Mouse (Mus musculus): ENCODE data around the gene Rnf151.

DNA sequence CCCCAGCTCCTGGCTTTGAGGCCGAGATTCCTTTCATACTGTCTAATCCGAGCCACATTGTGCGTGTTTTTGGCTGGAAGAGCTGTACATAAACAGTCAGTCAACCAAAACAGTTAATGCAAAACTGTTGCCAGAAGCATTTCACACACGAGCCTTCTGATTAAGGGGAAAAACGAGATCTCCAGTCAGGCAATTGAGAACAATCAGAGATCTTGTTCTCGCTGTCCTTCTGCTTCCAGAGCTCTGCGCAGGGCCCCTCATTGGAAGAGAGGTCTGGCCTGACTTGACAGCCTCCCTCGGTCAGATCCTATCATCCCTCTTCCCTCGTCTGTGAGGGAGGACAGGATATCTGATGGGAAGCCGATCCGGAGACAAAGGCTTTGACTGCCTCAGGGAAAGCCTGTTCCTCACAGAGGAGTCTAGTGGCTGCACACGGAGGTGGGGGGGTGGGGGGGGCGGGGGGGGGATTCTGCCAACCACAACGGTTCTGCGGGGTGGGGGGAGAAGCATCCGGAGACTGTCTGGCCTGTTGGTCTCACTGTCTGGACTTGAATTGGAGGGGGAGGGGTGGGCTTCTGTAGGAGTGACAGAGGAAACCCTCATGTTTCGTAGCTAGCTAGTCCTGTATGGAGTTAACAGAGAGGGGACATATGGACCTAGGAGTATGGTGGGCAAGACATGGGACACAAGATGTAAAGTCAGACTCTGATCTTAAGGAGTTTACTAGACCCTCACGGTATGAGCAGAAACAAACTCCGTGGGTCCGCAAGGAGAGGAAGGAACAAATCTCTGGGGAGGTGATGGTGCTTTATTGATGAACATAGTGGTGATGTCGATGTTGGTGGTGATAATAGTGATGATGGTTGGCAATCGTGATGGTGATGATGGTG is 47.4 kb upstream of the Rnf151 start:
- TF ChIP-seq MAX (IDR thresholded peaks at IDR 0.05), result no peak
- TF ChIP-seq CTCF (IDR thresholded peaks at IDR 0.05; ENCODE audit: control insufficient read depth, insufficient read depth, insufficient read length), result no peak
- TF ChIP-seq CEBPB (IDR thresholded peaks at IDR 0.05; ENCODE audit: low read depth), result no peak
